Mouse (Mus musculus) midbrain, postnatal 0 days (tissue): ENCODE results near the gene Stard13. TPM values are rescaled to one million over a fixed set of nuclear protein-coding genes. Genes with fewer than 3 reads are reported as not detected.

Experiments used
- ATAC-seq: fragments of 200-750 bp; cut with Nextera tagmentation; 2 replicates; pipeline ENCODE4 v1.8.0; 2017; ENCODE audit warnings: moderate number of reproducible peaks, mild to moderate bottlenecking, moderate TSS enrichment, moderate library complexity; ENCODE audit not compliant: low FRiP score
- DNase-seq: peaks from one replicate; pipeline ENCODE4 v3.0.0-alpha.2; 2015; ENCODE audit warnings: low spot score
- H3K27ac ChIP-seq: fragments of 300-500 bp; sonication (generic); 2 replicates; pipeline ENCODE4 v1.5.1; 2014; ENCODE audit warnings: low read depth, mild to moderate bottlenecking, low read length, mixed read lengths
- H3K27me3 ChIP-seq: fragments of 300-500 bp; sonication (generic); 2 replicates; pipeline ENCODE4 v1.6.1; 2014; ENCODE audit warnings: low read length, control low read depth, mixed read lengths; ENCODE audit not compliant: insufficient read depth
- H3K36me3 ChIP-seq: fragments of 300-500 bp; sonication (generic); 2 replicates; pipeline ENCODE4 v1.6.1; 2014; ENCODE audit warnings: low read length, control low read depth, mixed read lengths; ENCODE audit not compliant: insufficient read depth
- H3K4me1 ChIP-seq: fragments of 300-500 bp; sonication (generic); 2 replicates; pipeline ENCODE4 v1.6.1; 2014; ENCODE audit warnings: mild to moderate bottlenecking, control low read depth, antibody characterized with exemption, low read length, mixed read lengths; ENCODE audit not compliant: insufficient read depth
- H3K4me2 ChIP-seq: fragments of 300-500 bp; sonication (generic); 2 replicates; pipeline ENCODE4 v1.6.1; 2014; ENCODE audit warnings: low read depth, mild to moderate bottlenecking, low read length, mixed read lengths; ENCODE audit not compliant: poor library complexity, severe bottlenecking
- H3K4me3 ChIP-seq: fragments of 300-500 bp; sonication (generic); 2 replicates; pipeline ENCODE4 v1.5.1; 2014; ENCODE audit warnings: low read depth, mild to moderate bottlenecking, low read length, moderate library complexity
- H3K9ac ChIP-seq: fragments of 300-500 bp; sonication (generic); replicated peaks from 2 replicates; pipeline ENCODE4 v1.6.1; 2014; ENCODE audit warnings: mild to moderate bottlenecking, low read length, moderate library complexity, mixed read lengths; ENCODE audit not compliant: poor library complexity, severe bottlenecking
- H3K9me3 ChIP-seq: fragments of 300-500 bp; sonication (generic); 2 replicates; pipeline ENCODE4 v1.6.1; 2016; ENCODE audit warnings: low read length, control low read depth
- CTCF ChIP-seq: IDR thresholded peaks from 2 replicates; pipeline ENCODE4 v1.5.1; 2016; ENCODE audit warnings: antibody characterized with exemption, mild to moderate bottlenecking
- WGBS: fragments of 180-500 bp; shearing (Covaris S2); extraction: QIAGEN DNeasy Blood & Tissue Kit; methylation state at CpG from one replicate; pipeline ENCODE4 v1.1.7; 2014; 5-methylcytosine and 5-hydroxymethylcytosine counted together
- polyA plus RNA-seq: library from polyadenylated mRNA; unstranded; fragments of >200 nt; fragmentation: Nextera tagmentation; extraction: Ambion mirVana; gene quantifications from 2 replicates; pipeline ENCODE4 v1.2.1, GENCODE M21; 2015
- total RNA-seq: library from RNA; depleted of rRNA; stranded (reverse); fragments of >200 nt; gene quantifications from 2 replicates; pipeline ENCODE4 v1.2.3, GENCODE M21; 2014

Gene Stard13
- total and polyA plus RNA-seq, 2 experiments from 2014 or later, result 2.1 to 27.2 TPM

- no peak for TF ChIP-seq CTCF
- H3K36me3 ChIP-seq, result no peaks in the 10 kb centered on the region
- ATAC-seq, result no peak
- no peak for DNase-seq
- no peak overlapping the region for H3K9ac ChIP-seq
- H3K4me2 ChIP-seq, result no peak overlapping the region
- no peak overlapping the region for H3K4me3 ChIP-seq
- H3K27ac ChIP-seq, result no peak overlapping the region
- H3K9me3 ChIP-seq, result no peaks in the 10 kb centered on the region
- no peaks in the 10 kb centered on the region for H3K4me1 ChIP-seq
- no peaks in the 10 kb centered on the region for H3K27me3 ChIP-seq
- 86% methylated on average over 7 of the region's 7 CpGs for WGBS
These were observed 122.4 kb downstream of the Stard13 start for GRCm38 (mm10) chr5:151111080-151111871.

- DNase-seq (no peak), ATAC-seq (no peak)
- WGBS, result 44% methylated on average over 6 of the region's 6 CpGs
- TF ChIP-seq CTCF, result no peak
- Histone ChIP-seq H3K9me3 (no peaks in the 10 kb centered on the region), H3K36me3 (no peaks in the 10 kb centered on the region), H3K4me1 (no peaks in the 10 kb centered on the region), H3K27me3 (no peaks in the 10 kb centered on the region), H3K27ac (no peak overlapping the region), H3K9ac (no peak overlapping the region), H3K4me2 (no peak overlapping the region), H3K4me3 (no peak overlapping the region)
These were observed 123.2 kb downstream of the Stard13 start for GRCm38 (mm10) chr5:151110461-151110908.

- H3K4me1 ChIP-seq, result no peaks in the 10 kb centered on the region
- no peak overlapping the region for H3K4me2 ChIP-seq
- no peaks in the 10 kb centered on the region for H3K36me3 ChIP-seq
- H3K9ac ChIP-seq, result no peak overlapping the region
- DNase-seq (no peak), ATAC-seq (no peak)
- H3K9me3 ChIP-seq, result no peaks in the 10 kb centered on the region
- WGBS, result 75% methylated on average over 2 of the region's 2 CpGs
- H3K27ac ChIP-seq, result no peak overlapping the region
- TF ChIP-seq CTCF, result no peak
- no peaks in the 10 kb centered on the region for H3K27me3 ChIP-seq
- no peak overlapping the region for H3K4me3 ChIP-seq
These were observed 123.8 kb downstream of the Stard13 start for GRCm38 (mm10) chr5:151109822-151110221.

- Histone ChIP-seq H3K4me1 (no peaks in the 10 kb centered on the region), H3K27ac (no peak overlapping the region), H3K27me3 (no peaks in the 10 kb centered on the region), H3K4me2 (no peak overlapping the region), H3K4me3 (no peak overlapping the region), H3K9me3 (no peaks in the 10 kb centered on the region), H3K9ac (no peak overlapping the region), H3K36me3 (no peaks in the 10 kb centered on the region)
- no peak for TF ChIP-seq CTCF
- ATAC-seq (no peak), DNase-seq (no peak)
- WGBS, result 77% methylated on average over 7 of the region's 7 CpGs
These were observed 124.7 kb downstream of the Stard13 start for GRCm38 (mm10) chr5:151108955-151109354.

GRCm38 (mm10) chr5:151108291-151108897, 125.2 kb downstream of the Stard13 start:
- Histone ChIP-seq H3K9me3 (no peaks in the 10 kb centered on the region), H3K9ac (no peak overlapping the region), H3K27ac (no peak overlapping the region), H3K4me1 (no peaks in the 10 kb centered on the region), H3K36me3 (no peaks in the 10 kb centered on the region), H3K27me3 (no peaks in the 10 kb centered on the region), H3K4me3 (no peak overlapping the region), H3K4me2 (no peak overlapping the region)
- ATAC-seq (no peak), DNase-seq (no peak)
- 71% methylated on average over 19 of the region's 19 CpGs for WGBS
- no peak for TF ChIP-seq CTCF

DNA sequence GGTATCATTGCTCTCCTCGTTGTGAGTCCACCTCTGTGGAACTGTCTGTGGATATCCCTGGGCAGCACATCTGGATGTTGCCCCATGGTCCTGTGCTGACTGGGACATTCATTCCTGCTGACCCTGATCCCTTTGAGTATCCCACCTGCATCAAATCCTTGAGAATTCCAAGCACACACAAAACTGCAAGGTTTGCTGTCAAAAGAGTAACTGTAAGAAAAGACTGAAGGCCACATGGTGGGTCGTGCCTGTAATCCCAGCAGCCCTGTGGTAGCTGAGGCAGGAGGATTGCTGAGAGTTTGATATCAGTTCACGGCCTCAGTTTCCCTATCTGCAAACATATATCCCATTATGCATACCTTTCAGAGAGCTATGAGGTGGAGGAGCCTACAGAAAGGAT, 126.8 kb downstream of the Stard13 start:
- DNase-seq (no peak), ATAC-seq (no peak)
- Histone ChIP-seq H3K4me3 (no peak overlapping the region), H3K27ac (no peak overlapping the region), H3K4me2 (no peak overlapping the region), H3K36me3 (no peaks in the 10 kb centered on the region), H3K9ac (no peak overlapping the region), H3K9me3 (no peaks in the 10 kb centered on the region), H3K4me1 (no peaks in the 10 kb centered on the region), H3K27me3 (no peaks in the 10 kb centered on the region)
- WGBS, result 93% methylated on average over 3 of the region's 3 CpGs
- TF ChIP-seq CTCF, result no peak
